Mouse (Mus musculus) bone marrow macrophage, adult 2 months (primary cell): Measurements from ENCODE around the gene Pltp.

Experiments used
- CTCF ChIP-seq: IDR thresholded peaks from 2 replicates; pipeline ENCODE4 v1.5.1; 2012; ENCODE audit warnings: low read depth, mild to moderate bottlenecking, low read length, moderate library complexity
- POLR2A ChIP-seq: IDR thresholded peaks from 2 replicates; pipeline ENCODE4 v1.6.1; 2012; ENCODE audit warnings: mild to moderate bottlenecking, low read depth, low read length, borderline replicate concordance

DNA sequence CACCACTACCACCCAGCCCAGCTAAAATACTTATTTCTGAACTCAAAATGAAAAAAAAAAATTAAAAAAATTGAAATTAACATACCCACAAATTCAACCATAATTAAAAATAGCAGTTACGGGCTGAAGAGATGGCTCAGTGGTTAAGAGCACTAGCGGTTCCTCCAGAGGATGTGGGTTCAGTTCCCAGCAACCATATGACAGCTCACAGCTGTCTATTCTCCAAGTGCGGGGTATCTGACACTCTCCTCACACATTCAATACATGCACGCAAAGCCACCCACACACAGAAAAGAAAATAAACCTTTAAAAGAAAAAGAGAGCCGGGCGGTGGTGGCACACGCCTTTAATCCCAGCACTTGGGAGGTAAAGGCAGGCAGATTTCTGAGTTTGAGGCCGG is 7.5 kb downstream of the Pltp start:
- no peak for TF ChIP-seq POLR2A
- TF ChIP-seq CTCF, result no peak
